Mouse (Mus musculus): ENCODE data around the gene Tmem120b. TPM values are rescaled to one million over a fixed set of nuclear protein-coding genes. Genes with fewer than 3 reads are reported as not detected.

The Tmem120b gene
- polyA plus RNA-seq, 1 experiment = 5.8 TPM

DNA sequence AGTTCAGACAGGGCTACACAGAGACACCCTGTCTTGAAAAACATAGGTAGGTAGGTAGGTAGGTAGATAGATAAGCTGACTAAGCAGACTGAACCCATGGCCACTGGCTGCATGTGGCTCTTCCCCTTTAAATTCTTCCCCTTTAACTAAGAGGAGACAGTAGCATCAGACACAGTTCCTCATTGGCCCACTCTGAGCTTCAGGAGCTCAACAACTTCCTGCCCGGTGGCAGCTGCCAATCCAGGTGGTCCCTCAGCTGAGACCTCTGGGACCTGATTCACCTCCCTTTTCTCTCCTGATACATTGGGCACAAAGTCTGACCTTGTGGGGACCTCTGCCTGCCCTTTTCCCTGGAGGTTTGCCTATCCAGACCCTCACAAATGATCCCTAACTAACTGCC, 84.7 kb downstream of the Tmem120b start:
- DNase-seq (ENCODE audit: low read depth in 1 of 2, low spot score in 2 of 2) = no peak
- Histone ChIP-seq H3K4me3 (ENCODE audit: extremely low read depth, insufficient read depth, insufficient read length) (no peak overlapping the region), H3K27ac (ENCODE audit: insufficient read depth, low read length) (no peak overlapping the region), H3K4me1 (ENCODE audit: control insufficient read depth, insufficient read depth, insufficient read length) (peaks cover 20% of the 10 kb centered on the region; the same call in 1 of the 2 replicates), H3K36me3 (ENCODE audit: control insufficient read depth, insufficient read depth, low read length) (peaks cover 34% of the 10 kb centered on the region), H3K27me3 (ENCODE audit: control insufficient read depth, insufficient read depth, low read length) (no peaks in the 10 kb centered on the region)
- no peak for TF ChIP-seq CTCF (IDR thresholded peaks at IDR 0.05; ENCODE audit: extremely low read depth, insufficient read depth, insufficient read length, insufficient replicate concordance)
- TF ChIP-seq POLR2A (IDR thresholded peaks at IDR 0.05; ENCODE audit: low read depth, low read length) = no peak
- 20% methylated on average over 1 of the region's 1 CpGs for WGBS

DNA sequence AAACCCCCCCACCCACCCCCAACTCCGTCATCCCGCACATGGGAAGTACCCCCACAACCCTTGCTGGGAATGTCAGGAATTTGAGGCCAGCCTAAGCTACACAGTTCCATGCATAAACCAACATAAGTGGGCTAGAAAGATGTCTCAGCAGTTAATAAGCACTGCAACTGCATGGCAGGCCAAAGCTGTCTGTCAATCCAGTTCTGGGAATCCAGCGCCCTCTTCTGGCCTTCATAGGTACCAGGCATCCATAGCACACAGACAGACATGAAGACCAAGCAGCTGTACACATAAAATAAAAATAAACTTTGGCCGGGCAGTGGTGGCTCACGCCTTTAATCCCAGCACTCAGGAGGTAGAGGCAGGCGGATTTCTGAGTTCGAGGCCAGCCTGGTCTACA, 87.2 kb downstream of the Tmem120b start:
- H3K36me3 ChIP-seq (ENCODE audit: control insufficient read depth, insufficient read depth, low read length) = peaks cover 44% of the 10 kb centered on the region
- no peaks in the 10 kb centered on the region for H3K27me3 ChIP-seq (ENCODE audit: control insufficient read depth, insufficient read depth, low read length)
- H3K4me1 ChIP-seq (ENCODE audit: control insufficient read depth, insufficient read depth, insufficient read length) = peaks cover 10% of the 10 kb centered on the region; the same call in 1 of the 2 replicates
- TF ChIP-seq CTCF (IDR thresholded peaks at IDR 0.05; ENCODE audit: extremely low read depth, insufficient read depth, insufficient read length, insufficient replicate concordance) (peak; percentile 83; the same call in 1 of the 2 replicates), POLR2A (IDR thresholded peaks at IDR 0.05; ENCODE audit: low read depth, low read length) (no peak)
- peak; percentile 73 to 76 for DNase-seq (ENCODE audit: low read depth in 1 of 2, low spot score in 2 of 2)
- WGBS = 46% methylated on average over 7 of the region's 7 CpGs
- no peak overlapping the region for H3K27ac ChIP-seq (ENCODE audit: insufficient read depth, low read length)
- no peak overlapping the region for H3K4me3 ChIP-seq (ENCODE audit: extremely low read depth, insufficient read depth, insufficient read length)

DNA sequence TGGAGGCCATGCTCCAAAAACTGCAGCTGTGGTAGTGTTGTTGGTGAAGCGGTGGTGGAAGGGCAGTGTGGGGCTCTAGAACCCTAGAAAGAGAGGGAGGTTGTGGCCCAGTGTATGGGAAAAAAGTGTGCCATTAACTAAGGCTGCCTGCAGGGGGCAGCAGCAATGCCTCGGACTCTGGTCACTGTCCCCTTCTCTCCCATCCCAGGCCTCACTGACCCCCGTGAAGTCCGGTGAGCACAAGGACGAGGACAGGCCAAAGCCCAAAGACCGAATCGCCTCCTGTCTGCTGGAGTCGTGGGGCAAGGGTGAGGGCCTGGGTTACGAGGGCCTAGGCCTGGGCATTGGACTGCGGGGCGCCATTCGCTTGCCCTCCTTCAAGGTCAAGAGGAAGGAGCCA, 88.5 kb downstream of the Tmem120b start:
- no peak for DNase-seq (ENCODE audit: low read depth in 1 of 2, low spot score in 2 of 2)
- H3K27ac ChIP-seq (ENCODE audit: insufficient read depth, low read length) = no peak overlapping the region
- peaks cover 5% of the 10 kb centered on the region; the same call in 1 of the 2 replicates for H3K4me1 ChIP-seq (ENCODE audit: control insufficient read depth, insufficient read depth, insufficient read length)
- peak; percentile 39; the same call in 1 of the 2 replicates for TF ChIP-seq CTCF (IDR thresholded peaks at IDR 0.05; ENCODE audit: extremely low read depth, insufficient read depth, insufficient read length, insufficient replicate concordance)
- TF ChIP-seq POLR2A (IDR thresholded peaks at IDR 0.05; ENCODE audit: low read depth, low read length) = no peak
- H3K4me3 ChIP-seq (ENCODE audit: extremely low read depth, insufficient read depth, insufficient read length) = no peak overlapping the region
- H3K36me3 ChIP-seq (ENCODE audit: control insufficient read depth, insufficient read depth, low read length) = peaks cover 55% of the 10 kb centered on the region
- WGBS = 95% methylated on average over 12 of the region's 12 CpGs
- H3K27me3 ChIP-seq (ENCODE audit: control insufficient read depth, insufficient read depth, low read length) = no peaks in the 10 kb centered on the region

DNA sequence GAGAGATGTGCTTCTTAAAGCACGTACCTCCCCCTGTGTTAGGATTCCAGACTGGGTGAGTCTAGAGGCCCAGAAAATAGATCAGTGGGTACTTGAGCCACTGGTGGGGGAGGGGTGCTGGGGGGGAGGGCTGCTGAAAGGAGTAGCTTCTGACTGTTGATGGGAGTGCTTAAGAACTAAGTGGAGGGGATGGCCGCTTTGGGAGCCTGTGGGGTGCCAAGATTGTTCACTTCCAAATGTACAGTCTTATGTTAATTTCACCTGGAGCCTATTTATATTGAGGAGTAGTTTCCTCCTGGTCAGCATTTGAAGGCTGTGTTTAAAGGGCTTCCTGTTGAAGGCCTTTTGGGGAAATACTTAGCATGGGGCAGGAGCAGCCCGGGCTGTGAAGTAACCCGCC, 89.8 kb downstream of the Tmem120b start:
- H3K36me3 ChIP-seq (ENCODE audit: control insufficient read depth, insufficient read depth, low read length) = peaks cover 55% of the 10 kb centered on the region
- H3K4me1 ChIP-seq (ENCODE audit: control insufficient read depth, insufficient read depth, insufficient read length) = no peaks in the 10 kb centered on the region
- no peak for DNase-seq (ENCODE audit: low read depth in 1 of 2, low spot score in 2 of 2)
- no peak overlapping the region for H3K27ac ChIP-seq (ENCODE audit: insufficient read depth, low read length)
- H3K27me3 ChIP-seq (ENCODE audit: control insufficient read depth, insufficient read depth, low read length) = no peaks in the 10 kb centered on the region
- H3K4me3 ChIP-seq (ENCODE audit: extremely low read depth, insufficient read depth, insufficient read length) = no peak overlapping the region
- TF ChIP-seq CTCF (IDR thresholded peaks at IDR 0.05; ENCODE audit: extremely low read depth, insufficient read depth, insufficient read length, insufficient replicate concordance) (no peak), POLR2A (IDR thresholded peaks at IDR 0.05; ENCODE audit: low read depth, low read length) (no peak)
- 92% methylated on average over 4 of the region's 4 CpGs for WGBS

DNA sequence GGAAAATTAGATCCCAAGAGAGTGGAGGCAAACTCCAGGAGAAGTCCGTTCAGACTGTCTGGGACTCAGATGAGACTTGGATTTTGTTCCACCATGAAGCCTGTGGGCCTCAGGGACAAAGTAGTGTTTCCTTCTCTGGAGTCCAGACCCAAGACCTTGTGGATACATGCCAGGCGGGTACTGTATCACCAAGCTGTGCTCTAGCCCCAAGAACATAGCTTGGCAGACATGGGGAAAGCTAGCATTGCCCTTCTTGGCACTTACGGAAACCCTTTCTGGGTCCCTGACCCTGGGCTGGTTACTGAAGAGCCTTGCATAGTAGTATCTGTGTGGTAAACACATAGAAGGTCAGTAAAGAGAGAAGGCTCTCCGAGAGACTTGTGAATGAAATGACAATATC, 91.2 kb downstream of the Tmem120b start:
- Histone ChIP-seq H3K27me3 (ENCODE audit: control insufficient read depth, insufficient read depth, low read length) (no peaks in the 10 kb centered on the region), H3K36me3 (ENCODE audit: control insufficient read depth, insufficient read depth, low read length) (peaks cover 66% of the 10 kb centered on the region), H3K4me3 (ENCODE audit: extremely low read depth, insufficient read depth, insufficient read length) (no peak overlapping the region), H3K27ac (ENCODE audit: insufficient read depth, low read length) (no peak overlapping the region), H3K4me1 (ENCODE audit: control insufficient read depth, insufficient read depth, insufficient read length) (no peaks in the 10 kb centered on the region)
- no peak for TF ChIP-seq POLR2A (IDR thresholded peaks at IDR 0.05; ENCODE audit: low read depth, low read length)
- no peak for TF ChIP-seq CTCF (IDR thresholded peaks at IDR 0.05; ENCODE audit: extremely low read depth, insufficient read depth, insufficient read length, insufficient replicate concordance)
- WGBS = 94% methylated on average over 4 of the region's 4 CpGs
- DNase-seq (ENCODE audit: low read depth in 1 of 2, low spot score in 2 of 2) = no peak

DNA sequence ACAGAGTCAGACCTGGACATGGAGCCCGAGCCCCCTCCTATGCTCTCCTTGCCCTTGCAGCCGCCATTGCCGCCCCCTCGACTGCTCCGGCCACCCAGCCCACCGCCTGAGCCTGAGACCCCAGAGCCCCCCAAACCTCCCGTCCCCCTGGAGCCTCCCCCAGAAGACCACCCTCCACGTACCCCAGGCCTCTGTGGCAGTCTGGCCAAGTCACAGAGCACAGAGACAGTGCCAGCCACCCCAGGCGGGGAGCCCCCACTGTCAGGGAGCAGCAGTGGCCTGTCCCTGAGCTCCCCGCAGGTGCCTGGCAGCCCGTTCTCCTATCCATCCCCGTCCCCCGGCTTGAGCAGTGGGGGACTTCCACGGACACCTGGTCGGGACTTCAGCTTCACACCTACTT, 91.7 kb downstream of the Tmem120b start:
- H3K27ac ChIP-seq (ENCODE audit: insufficient read depth, low read length) = no peak overlapping the region
- TF ChIP-seq CTCF (IDR thresholded peaks at IDR 0.05; ENCODE audit: extremely low read depth, insufficient read depth, insufficient read length, insufficient replicate concordance) (no peak), POLR2A (IDR thresholded peaks at IDR 0.05; ENCODE audit: low read depth, low read length) (no peak)
- WGBS = 95% methylated on average over 15 of the region's 15 CpGs

DNA sequence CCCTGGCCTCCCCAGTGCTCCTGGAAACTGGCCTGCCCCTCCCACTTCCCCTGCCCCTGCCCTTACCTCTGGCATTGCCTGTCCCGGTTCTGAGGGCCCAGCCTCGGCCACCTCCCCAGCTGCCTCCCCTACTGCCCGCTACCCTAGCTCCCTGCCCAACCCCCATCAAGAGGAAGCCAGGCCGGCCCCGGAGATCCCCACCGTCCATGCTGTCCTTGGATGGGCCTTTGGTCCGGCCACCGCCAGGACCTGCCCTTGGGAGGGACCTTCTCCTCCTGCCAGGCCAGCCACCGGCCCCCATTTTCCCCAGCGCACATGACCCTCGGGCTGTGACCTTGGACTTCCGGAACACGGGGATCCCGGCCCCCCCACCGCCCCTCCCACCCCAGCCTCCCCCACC, 92.1 kb downstream of the Tmem120b start:
- no peaks in the 10 kb centered on the region for H3K27me3 ChIP-seq (ENCODE audit: control insufficient read depth, insufficient read depth, low read length)
- no peak overlapping the region for H3K27ac ChIP-seq (ENCODE audit: insufficient read depth, low read length)
- H3K36me3 ChIP-seq (ENCODE audit: control insufficient read depth, insufficient read depth, low read length) = peaks cover 70% of the 10 kb centered on the region
- H3K4me3 ChIP-seq (ENCODE audit: extremely low read depth, insufficient read depth, insufficient read length) = no peak overlapping the region
- WGBS = 93% methylated on average over 15 of the region's 15 CpGs
- peak in 1 of 2 experiments; percentile 4 for DNase-seq (ENCODE audit: low read depth in 1 of 2, low spot score in 2 of 2)
- TF ChIP-seq POLR2A (IDR thresholded peaks at IDR 0.05; ENCODE audit: low read depth, low read length) (no peak), CTCF (IDR thresholded peaks at IDR 0.05; ENCODE audit: extremely low read depth, insufficient read depth, insufficient read length, insufficient replicate concordance) (no peak)
- H3K4me1 ChIP-seq (ENCODE audit: control insufficient read depth, insufficient read depth, insufficient read length) = no peaks in the 10 kb centered on the region

More for the DNA sequence above, 91.7 kb downstream of the Tmem120b start:
- peaks cover 70% of the 10 kb centered on the region for H3K36me3 ChIP-seq (ENCODE audit: control insufficient read depth, insufficient read depth, low read length)
- H3K4me1 ChIP-seq (ENCODE audit: control insufficient read depth, insufficient read depth, insufficient read length) = no peaks in the 10 kb centered on the region
- H3K27me3 ChIP-seq (ENCODE audit: control insufficient read depth, insufficient read depth, low read length) = no peaks in the 10 kb centered on the region
- H3K4me3 ChIP-seq (ENCODE audit: extremely low read depth, insufficient read depth, insufficient read length) = no peak overlapping the region
- DNase-seq (ENCODE audit: low read depth in 1 of 2, low spot score in 2 of 2) = peak in 1 of 2 experiments; percentile 3
